Mouse (Mus musculus) myocyte (in vitro differentiated cells): ENCODE data around the gene Cyp20a1. TPM values are rescaled to one million over a fixed set of nuclear protein-coding genes. Genes with fewer than 3 reads are reported as not detected.

Experiments used
- H3K27me3 ChIP-seq: one replicate; pipeline ENCODE4 v1.6.1; 2011; ENCODE audit not compliant: control insufficient read depth, insufficient read depth, insufficient read length
- H3K36me3 ChIP-seq: one replicate; pipeline ENCODE4 v1.6.1; 2011; ENCODE audit not compliant: control insufficient read depth, insufficient read depth
- H3K4me2 ChIP-seq: one replicate; pipeline ENCODE4 v1.6.1; 2011; ENCODE audit warnings: low read depth, control low read depth
- H3K4me3 ChIP-seq: one replicate; pipeline ENCODE4 v1.5.1; 2011; ENCODE audit warnings: mild to moderate bottlenecking, control low read depth, moderate library complexity
- H3K79me2 ChIP-seq: one replicate; pipeline ENCODE4 v1.6.1; 2011; ENCODE audit not compliant: control insufficient read depth, insufficient read depth
- H3ac ChIP-seq: one replicate; pipeline ENCODE4 v1.6.1; 2011; ENCODE audit not compliant: control insufficient read depth, insufficient read length
- CEBPB ChIP-seq: IDR thresholded peaks from 2 replicates; pipeline ENCODE4 v1.6.1; 2011; ENCODE audit warnings: mild to moderate bottlenecking, moderate library complexity; ENCODE audit not compliant: poor library complexity, insufficient read depth, severe bottlenecking
- E2F4 ChIP-seq: IDR thresholded peaks from one replicate; pipeline ENCODE4 v1.6.1; 2011; ENCODE audit warnings: mild to moderate bottlenecking, control low read depth, moderate library complexity; ENCODE audit not compliant: insufficient read depth
- MAX ChIP-seq: IDR thresholded peaks from one replicate; pipeline ENCODE4 v1.6.1; 2011; ENCODE audit warnings: low read depth, mild to moderate bottlenecking, control low read depth
- MYOD1 ChIP-seq, 3 experiments: IDR thresholded peaks; one replicate each; pipeline ENCODE4 v1.6.1; 2011; ENCODE audit warnings: control low read depth in 2 of 3, low read depth in 2 of 3, mild to moderate bottlenecking in 2 of 3, moderate library complexity in 1 of 3; ENCODE audit not compliant: insufficient read length in 2 of 3, control insufficient read depth in 1 of 3
- MYOG ChIP-seq, 3 experiments: IDR thresholded peaks; one replicate each; pipeline ENCODE4 v1.6.1; 2011; ENCODE audit warnings: control low read depth in 2 of 3, low read depth in 2 of 3, mild to moderate bottlenecking in 2 of 3; ENCODE audit not compliant: insufficient read length in 2 of 3, control insufficient read depth in 1 of 3, insufficient read depth in 1 of 3
- POLR2A ChIP-seq: IDR thresholded peaks from one replicate; pipeline ENCODE4 v1.6.1; 2011; ENCODE audit warnings: low read depth, mild to moderate bottlenecking, control low read depth, moderate library complexity; ENCODE audit not compliant: insufficient read length
- POLR2AphosphoS2 ChIP-seq: IDR thresholded peaks from one replicate; pipeline ENCODE4 v1.6.1; 2011; ENCODE audit warnings: low read depth, control low read depth; ENCODE audit not compliant: insufficient read length
- REST ChIP-seq: IDR thresholded peaks from one replicate; pipeline ENCODE4 v1.6.1; 2011; ENCODE audit warnings: mild to moderate bottlenecking, control low read depth, moderate library complexity; ENCODE audit not compliant: insufficient read depth, insufficient read length
- SRF ChIP-seq: IDR thresholded peaks from one replicate; pipeline ENCODE4 v1.6.1; 2011; ENCODE audit warnings: low read depth; ENCODE audit not compliant: control insufficient read depth, insufficient read length
- TCF12 ChIP-seq: IDR thresholded peaks from one replicate; pipeline ENCODE4 v1.6.1; 2011; ENCODE audit warnings: mild to moderate bottlenecking, control low read depth; ENCODE audit not compliant: poor library complexity, insufficient read depth, severe bottlenecking
- TCF3 ChIP-seq: IDR thresholded peaks from one replicate; pipeline ENCODE4 v1.6.1; 2011; ENCODE audit warnings: low read depth, control low read depth; ENCODE audit not compliant: insufficient read length
- USF1 ChIP-seq: IDR thresholded peaks from one replicate; pipeline ENCODE4 v1.6.1; 2011; ENCODE audit warnings: low read depth, mild to moderate bottlenecking, control low read depth, moderate library complexity
- polyA plus RNA-seq: library from polyadenylated mRNA; unstranded; fragments of >200 nt; fragmentation: generic; extraction: Trizol; gene quantifications from one replicate; pipeline ENCODE4 v1.2.1, GENCODE M21; 2012; ENCODE audit warnings: missing spikeins

Gene Cyp20a1
- 25.8 TPM for polyA plus RNA-seq

DNA sequence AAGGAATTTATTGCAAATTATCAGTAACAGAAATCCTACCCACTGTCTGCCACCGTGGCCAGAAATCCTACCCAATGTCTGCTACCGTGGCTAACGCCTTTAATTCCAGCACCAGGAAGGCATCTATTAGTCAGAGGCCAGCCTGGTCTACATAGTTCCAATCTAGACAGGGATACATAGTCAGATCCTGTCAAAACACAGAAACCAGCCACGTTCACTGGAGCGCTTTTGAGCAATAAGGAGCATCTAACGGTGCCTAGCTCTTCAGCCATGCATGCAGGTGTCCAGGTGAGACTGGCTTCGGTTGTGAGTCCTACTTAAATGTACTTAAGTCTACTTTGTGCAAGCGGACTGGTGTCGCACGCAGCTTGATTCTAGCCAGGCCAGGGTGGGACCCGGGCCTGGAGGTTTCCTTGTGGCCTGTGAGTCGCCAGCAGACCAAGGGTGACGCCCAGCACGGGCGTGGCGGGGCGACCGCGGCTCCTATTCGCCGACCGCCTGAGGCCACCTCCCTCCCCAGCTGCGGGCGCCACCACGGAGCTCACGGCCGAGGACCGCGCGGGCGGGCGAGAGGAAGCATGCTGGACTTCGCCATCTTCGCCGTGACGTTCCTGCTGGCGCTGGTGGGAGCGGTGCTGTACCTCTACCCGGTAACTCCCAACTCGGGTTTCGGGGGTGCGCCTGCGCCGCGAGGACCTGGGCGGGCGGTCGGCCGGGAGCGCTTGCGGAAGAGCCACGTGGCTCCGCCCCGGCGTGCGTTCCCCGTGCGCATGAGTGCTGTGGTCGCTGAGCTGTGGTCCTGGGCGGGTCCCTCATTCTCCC lies at the start of gene Cyp20a1:
TSS of gene Cyp20a1 (plus strand) at position 516 of the 822 bp plus-strand sequence.
- TF ChIP-seq E2F4 = no peak
- TF ChIP-seq POLR2AphosphoS2 = peak; percentile 81
- TF ChIP-seq POLR2A = peak; percentile 98
- TF ChIP-seq MYOG (IDR thresholded peaks at IDR 0.05; ENCODE audit: control insufficient read depth in 1 of 3, insufficient read depth in 1 of 3, insufficient read length in 2 of 3, low read depth in 2 of 3) = peak in 1 of 3 experiments; percentile 24
- TF ChIP-seq USF1 = peak; percentile 46

DNA sequence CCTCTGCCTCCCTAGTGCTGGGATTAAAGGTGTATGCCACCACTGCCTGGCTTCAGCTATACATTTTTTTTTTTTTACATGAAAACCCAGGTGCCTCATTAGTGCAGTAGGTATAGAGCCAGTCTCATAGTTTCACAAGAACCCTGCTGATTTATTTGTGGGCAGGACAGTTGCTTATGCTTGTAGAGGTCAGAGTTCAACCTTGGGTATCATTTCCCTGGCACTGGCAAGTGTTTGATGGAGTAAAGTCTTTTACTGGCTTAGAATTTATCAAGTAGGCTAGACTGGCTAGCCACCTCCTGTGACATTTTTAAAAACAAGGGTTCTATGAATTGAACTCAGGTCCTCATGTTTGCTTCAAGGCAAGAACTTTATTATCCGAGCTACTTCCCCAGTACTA lies 49.2 kb upstream of the Cyp20a1 start:
- no peaks in the 10 kb centered on the region for H3K79me2 ChIP-seq
- H3ac ChIP-seq = no peak overlapping the region
- H3K4me3 ChIP-seq = no peak overlapping the region
- no peaks in the 10 kb centered on the region for H3K27me3 ChIP-seq
- TF ChIP-seq REST (no peak), MAX (no peak), TCF12 (no peak), TCF3 (no peak), POLR2A (no peak), SRF (no peak), MYOG (IDR thresholded peaks at IDR 0.05; ENCODE audit: control insufficient read depth in 1 of 3, insufficient read depth in 1 of 3, insufficient read length in 2 of 3, low read depth in 2 of 3) (no peak), MYOD1 (IDR thresholded peaks at IDR 0.05; ENCODE audit: control insufficient read depth in 1 of 3, insufficient read length in 2 of 3, low read depth in 2 of 3) (no peak), USF1 (no peak), POLR2AphosphoS2 (no peak), CEBPB (no peak), E2F4 (no peak)
- H3K36me3 ChIP-seq = peaks cover 44% of the 10 kb centered on the region
- no peak overlapping the region for H3K4me2 ChIP-seq

More for the DNA sequence above, at the start of gene Cyp20a1:
- H3K36me3 ChIP-seq = peaks cover 13% of the 10 kb centered on the region
- peak within 1 kb of the TSS; percentile 77 for H3K4me2 ChIP-seq
- H3K79me2 ChIP-seq = peaks cover 27% of the 10 kb centered on the region
- peak within 1 kb of the TSS; percentile 82 for H3K4me3 ChIP-seq
- H3K27me3 ChIP-seq = no peaks in the 10 kb centered on the region
- peak within 1 kb of the TSS; percentile 32 for H3ac ChIP-seq

DNA sequence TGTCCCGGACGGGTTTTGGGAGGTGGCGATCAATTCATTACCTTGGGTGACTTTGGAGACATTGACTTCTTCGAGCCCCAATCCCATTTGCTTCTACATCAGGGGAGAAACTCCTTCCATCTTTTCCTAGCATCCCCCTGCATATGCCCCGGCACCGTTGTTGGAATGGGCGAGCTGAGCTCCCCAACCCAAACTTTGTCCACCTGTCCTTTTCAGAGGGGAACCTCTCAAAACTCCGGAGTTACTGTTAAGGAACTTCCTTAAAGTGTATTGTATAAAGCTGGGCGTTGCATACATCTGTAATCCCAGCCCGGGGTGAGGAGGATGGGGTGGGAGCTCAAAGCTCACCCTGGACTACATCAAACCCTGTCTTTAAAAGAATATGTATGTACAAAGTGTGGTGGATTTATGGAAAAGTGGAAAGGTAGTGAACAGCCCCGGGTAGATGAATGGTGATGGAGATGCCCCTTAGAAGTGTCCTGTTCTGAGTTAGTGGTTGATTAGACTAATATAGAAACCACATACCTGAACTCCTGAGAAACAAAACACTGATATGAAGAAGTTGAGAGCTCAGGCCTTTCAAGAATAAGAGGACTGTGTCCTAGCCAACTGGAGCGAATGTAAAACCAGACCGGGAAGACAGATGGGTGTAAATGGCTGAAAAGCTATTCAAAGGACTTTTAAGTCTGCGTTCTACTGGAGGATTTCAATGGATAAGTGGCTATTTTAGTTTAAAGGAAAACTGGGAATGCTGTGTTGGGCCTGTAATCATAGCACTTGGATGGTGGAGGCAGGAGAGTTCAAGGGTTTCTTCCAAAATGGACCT lies 720 bp downstream of the Cyp20a1 start:
- no peak for TF ChIP-seq MYOD1 (IDR thresholded peaks at IDR 0.05; ENCODE audit: control insufficient read depth in 1 of 3, insufficient read length in 2 of 3, low read depth in 2 of 3)
- TF ChIP-seq REST = no peak
- TF ChIP-seq MAX = no peak
- TF ChIP-seq TCF3 = no peak
- no peak for TF ChIP-seq CEBPB
- TF ChIP-seq POLR2A = no peak
- no peak for TF ChIP-seq E2F4
- no peak for TF ChIP-seq POLR2AphosphoS2
- TF ChIP-seq TCF12 = no peak
- no peak for TF ChIP-seq SRF
- TF ChIP-seq MYOG (IDR thresholded peaks at IDR 0.05; ENCODE audit: control insufficient read depth in 1 of 3, insufficient read depth in 1 of 3, insufficient read length in 2 of 3, low read depth in 2 of 3) = no peak
- TF ChIP-seq USF1 = no peak
- H3K4me2 ChIP-seq = peak overlapping the region; percentile 77
- H3ac ChIP-seq = peak overlapping the region; percentile 32
- peak overlapping the region; percentile 82 for H3K4me3 ChIP-seq
- H3K27me3 ChIP-seq = no peaks in the 10 kb centered on the region
- peaks cover 29% of the 10 kb centered on the region for H3K79me2 ChIP-seq
- peaks cover 9% of the 10 kb centered on the region for H3K36me3 ChIP-seq

DNA sequence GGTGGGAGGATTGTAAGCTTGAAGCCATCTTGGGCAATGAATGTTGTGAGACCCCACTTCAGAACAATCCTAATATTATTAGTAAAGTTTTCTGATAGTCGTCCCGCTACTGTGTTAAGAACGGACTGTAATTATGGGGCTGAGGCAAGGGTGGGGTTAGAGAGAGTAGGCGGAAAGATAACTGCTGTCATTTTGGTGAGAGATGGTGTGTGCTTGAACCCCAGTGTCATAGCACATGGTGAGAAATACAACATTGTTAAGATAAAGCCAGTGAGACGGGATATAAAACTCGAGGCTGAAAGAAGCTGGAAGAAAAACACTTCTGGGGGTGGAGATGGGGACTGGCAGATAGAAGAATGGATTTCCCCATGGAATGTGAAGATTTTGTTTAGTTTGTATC lies 1.5 kb downstream of the Cyp20a1 start:
- peak overlapping the region; percentile 82 for H3K4me3 ChIP-seq
- no peak overlapping the region for H3ac ChIP-seq
- H3K79me2 ChIP-seq = peaks cover 34% of the 10 kb centered on the region
- TF ChIP-seq MAX (no peak), POLR2A (no peak), REST (no peak), SRF (no peak), USF1 (no peak), TCF3 (no peak), E2F4 (no peak), POLR2AphosphoS2 (no peak)
- H3K4me2 ChIP-seq = peak overlapping the region; percentile 77
- peaks cover 3% of the 10 kb centered on the region for H3K36me3 ChIP-seq
- no peaks in the 10 kb centered on the region for H3K27me3 ChIP-seq

DNA sequence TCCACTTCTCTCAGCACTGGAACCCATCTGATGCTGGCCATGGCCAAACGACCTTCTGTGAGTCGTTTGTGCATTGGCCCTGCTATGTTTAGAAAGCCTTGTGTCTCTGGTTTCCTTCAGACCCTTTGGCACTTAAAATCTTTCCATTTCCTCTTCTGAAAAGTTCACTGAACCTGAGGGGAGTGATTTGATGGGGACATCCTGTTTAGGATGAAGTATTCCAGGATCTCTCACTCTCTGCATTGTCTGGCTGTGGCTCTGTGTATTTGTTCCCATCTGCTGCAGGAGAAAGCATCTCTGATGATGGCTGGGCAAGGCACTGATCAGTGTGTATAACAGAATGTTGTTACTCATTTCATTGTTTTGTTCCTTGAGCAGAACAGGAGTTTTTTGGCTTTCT lies 2.6 kb downstream of the Cyp20a1 start:
- H3ac ChIP-seq = no peak overlapping the region
- H3K36me3 ChIP-seq = peaks cover 3% of the 10 kb centered on the region

More for the DNA sequence above, 2.6 kb downstream of the Cyp20a1 start:
- no peak overlapping the region for H3K4me2 ChIP-seq
- TF ChIP-seq REST = no peak
- TF ChIP-seq MYOG (IDR thresholded peaks at IDR 0.05; ENCODE audit: control insufficient read depth in 1 of 3, insufficient read depth in 1 of 3, insufficient read length in 2 of 3, low read depth in 2 of 3) = no peak
- no peak for TF ChIP-seq POLR2AphosphoS2
- no peak for TF ChIP-seq SRF
- no peak for TF ChIP-seq TCF12
- TF ChIP-seq USF1 = no peak
- TF ChIP-seq MAX = no peak
- no peak for TF ChIP-seq POLR2A
- no peak for TF ChIP-seq E2F4
- no peak for TF ChIP-seq CEBPB
- H3K4me3 ChIP-seq = no peak overlapping the region
- peaks cover 38% of the 10 kb centered on the region for H3K79me2 ChIP-seq
- H3K27me3 ChIP-seq = no peaks in the 10 kb centered on the region
